Comparison of ENCODE assay signal across 10 mouse cellular contexts in genomic region chr6:118088750-118089440, GRCm38 (mm10).
"Had no signal": no experiment of that assay in that cellular context is flagged by ENCODE, and none has a peak within 500 bp of the region (broad histone marks: within the 10 kb centered on the region; RNA-seq: fewer than 3 reads in every experiment).

No protein-coding gene starts in this region.

- ATAC-seq: intestine, embryonic 15.5 days had no signal

- H3K4me2 ChIP-seq: hindbrain, embryonic 14.5 days; intestine, embryonic 15.5 days; limb, embryonic 15.5 days; liver, embryonic 13.5 days; neural tube, embryonic 15.5 days had no signal

- H3K9me3 ChIP-seq: intestine, embryonic 15.5 days; limb, embryonic 15.5 days; liver, embryonic 13.5 days; neural tube, embryonic 15.5 days had no signal

- DNase-seq: kidney, postnatal 25 days; liver, embryonic 13.5 days; lung, adult 18-20 months; midbrain, embryonic 14.5 days; right cerebral cortex, adult 18-20 months; right cerebral cortex, postnatal 25 days had no signal

- H3K27ac ChIP-seq: hindbrain, embryonic 14.5 days; intestine, embryonic 15.5 days; limb, embryonic 15.5 days; liver, embryonic 13.5 days; neural tube, embryonic 15.5 days had no signal

- H3K36me3 ChIP-seq: intestine, embryonic 15.5 days; limb, embryonic 15.5 days; liver, embryonic 13.5 days had no signal

- H3K4me1 ChIP-seq: intestine, embryonic 15.5 days; limb, embryonic 15.5 days; liver, embryonic 13.5 days; neural tube, embryonic 15.5 days had no signal

- H3K27me3 ChIP-seq: intestine, embryonic 15.5 days; limb, embryonic 15.5 days; liver, embryonic 13.5 days; neural tube, embryonic 15.5 days had no signal

- H3K9ac ChIP-seq: hindbrain, embryonic 14.5 days; intestine, embryonic 15.5 days; limb, embryonic 15.5 days; liver, embryonic 13.5 days; neural tube, embryonic 15.5 days had no signal

- H3K4me3 ChIP-seq: intestine, embryonic 15.5 days; limb, embryonic 15.5 days; liver, embryonic 13.5 days; neural tube, embryonic 15.5 days had no signal
